Mouse (Mus musculus): Measurements from ENCODE around the gene Tmod1. TPM values are rescaled to one million over a fixed set of nuclear protein-coding genes. Genes with fewer than 3 reads are reported as not detected.

The Tmod1 gene
- total RNA-seq, 2 experiments from 2014 or later, result 20.4 to 21.4 TPM

- no peak for DNase-seq
Measured at GRCm38 (mm10) chr4:46053323-46054107, 14.8 kb downstream of the Tmod1 start.

- no peak for DNase-seq
Measured at GRCm38 (mm10) chr4:46056163-46056562, 17.4 kb downstream of the Tmod1 start.

GRCm38 (mm10) chr4:46061259-46061962, 22.7 kb downstream of the Tmod1 start:
- peak; percentile 81 to 82 for DNase-seq

GRCm38 (mm10) chr4:46063841-46064240, 25.1 kb downstream of the Tmod1 start:
- DNase-seq, result no peak

- no peak for DNase-seq
Measured at GRCm38 (mm10) chr4:46064263-46064662, 25.5 kb downstream of the Tmod1 start.

- no peak for DNase-seq
Measured at GRCm38 (mm10) chr4:46064961-46065360, 26.2 kb downstream of the Tmod1 start.

GRCm38 (mm10) chr4:46065695-46066340, 27.1 kb downstream of the Tmod1 start:
- DNase-seq, result no peak

- DNase-seq, result no peak
Measured at GRCm38 (mm10) chr4:46068060-46068459, 29.3 kb downstream of the Tmod1 start.

GRCm38 (mm10) chr4:46068573-46068972, 29.8 kb downstream of the Tmod1 start:
- no peak for DNase-seq

GRCm38 (mm10) chr4:46069851-46070482, 31.2 kb downstream of the Tmod1 start:
- no peak for DNase-seq

- DNase-seq, result no peak
Measured at GRCm38 (mm10) chr4:46072631-46073030, 33.9 kb downstream of the Tmod1 start.

- no peak for DNase-seq
Measured at GRCm38 (mm10) chr4:46073736-46074135, 35.0 kb downstream of the Tmod1 start.

GRCm38 (mm10) chr4:46075664-46076063, 36.9 kb downstream of the Tmod1 start:
- no peak for DNase-seq

GRCm38 (mm10) chr4:46076892-46077291, 38.2 kb downstream of the Tmod1 start:
- DNase-seq, result no peak

- no peak for DNase-seq
Measured at GRCm38 (mm10) chr4:46080261-46080660, 41.5 kb downstream of the Tmod1 start.

- no peak for DNase-seq
Measured at GRCm38 (mm10) chr4:46082555-46082954, 43.8 kb downstream of the Tmod1 start.

- DNase-seq, result no peak
Measured at GRCm38 (mm10) chr4:46084416-46085172, 45.9 kb downstream of the Tmod1 start.

- DNase-seq, result no peak
Measured at GRCm38 (mm10) chr4:46085223-46085811, 46.6 kb downstream of the Tmod1 start.

- no peak for DNase-seq
Measured at GRCm38 (mm10) chr4:46086718-46087426, 48.1 kb downstream of the Tmod1 start.

- DNase-seq, result no peak
Measured at GRCm38 (mm10) chr4:46087427-46087771, 48.7 kb downstream of the Tmod1 start.

- peak in 1 of 2 experiments; percentile 60 for DNase-seq
Measured at GRCm38 (mm10) chr4:46087852-46088251, 49.1 kb downstream of the Tmod1 start.

Data from layer of hippocampus, postnatal 36 days (tissue).